Mouse (Mus musculus): ENCODE measurements at regions not wholly inside any gene's neighbourhood (a gene's known extent, or its start where the extent isn't known, plus 50 kb on each side); places are given as distances from the start of the nearest gene placed in this dataset.
A peak's percentile ranks its signal among the peaks of the same experiment; 100 is the strongest.

GRCm38 (mm10) chr3:68758609-68759008 is 68.2 kb downstream of the Il12a start:
- Histone ChIP-seq H3K27ac (no peak overlapping the region), H3K9ac (replicated peaks) (no peak overlapping the region), H3K4me2 (no peak overlapping the region), H3K9me3 (no peaks in the 10 kb centered on the region), H3K4me3 (replicated peaks) (no peak overlapping the region), H3K4me1 (replicated peaks) (peaks cover 13% of the 10 kb centered on the region), H3K27me3 (no peaks in the 10 kb centered on the region), H3K36me3 (no peaks in the 10 kb centered on the region)
- no peak for ATAC-seq (ENCODE audit: insufficient number of reproducible peaks, insufficient read depth, low FRiP score, low TSS enrichment, low read depth)

GRCm38 (mm10) chr3:68759375-68759774 is 68.9 kb downstream of the Il12a start:
- WGBS: 62% methylated on average over 8 of the region's 8 CpGs
- no peaks in the 10 kb centered on the region for H3K9me3 ChIP-seq
- no peak for ATAC-seq (ENCODE audit: insufficient number of reproducible peaks, insufficient read depth, low FRiP score, low TSS enrichment, low read depth)
- H3K36me3 ChIP-seq: no peaks in the 10 kb centered on the region
- peaks cover 13% of the 10 kb centered on the region for H3K4me1 ChIP-seq (replicated peaks)
- no peaks in the 10 kb centered on the region for H3K27me3 ChIP-seq
- H3K27ac ChIP-seq: no peak overlapping the region
- no peak overlapping the region for H3K4me2 ChIP-seq
- H3K9ac ChIP-seq (replicated peaks): no peak overlapping the region
- H3K4me3 ChIP-seq (replicated peaks): no peak overlapping the region

- no peak overlapping the region for H3K4me3 ChIP-seq (replicated peaks)
- no peak for ATAC-seq (ENCODE audit: insufficient number of reproducible peaks, insufficient read depth, low FRiP score, low TSS enrichment, low read depth)
Observed at GRCm38 (mm10) chr3:68760806-68761205, 70.4 kb downstream of the Il12a start.

GRCm38 (mm10) chr3:68761242-68761625 is 70.8 kb downstream of the Il12a start:
- H3K36me3 ChIP-seq: no peaks in the 10 kb centered on the region
- H3K4me1 ChIP-seq (replicated peaks): peaks cover 13% of the 10 kb centered on the region
- no peak overlapping the region for H3K9ac ChIP-seq (replicated peaks)
- 70% methylated on average over 7 of the region's 7 CpGs for WGBS
- H3K4me2 ChIP-seq: no peak overlapping the region
- H3K27ac ChIP-seq: no peak overlapping the region
- no peak overlapping the region for H3K4me3 ChIP-seq (replicated peaks)
- ATAC-seq (ENCODE audit: insufficient number of reproducible peaks, insufficient read depth, low FRiP score, low TSS enrichment, low read depth): no peak
- H3K9me3 ChIP-seq: no peaks in the 10 kb centered on the region
- no peaks in the 10 kb centered on the region for H3K27me3 ChIP-seq

More at GRCm38 (mm10) chr3:68760806-68761205, 70.4 kb downstream of the Il12a start:
- H3K9ac ChIP-seq (replicated peaks): no peak overlapping the region
- peaks cover 13% of the 10 kb centered on the region for H3K4me1 ChIP-seq (replicated peaks)
- no peak overlapping the region for H3K27ac ChIP-seq
- 78% methylated on average over 2 of the region's 2 CpGs for WGBS
- no peaks in the 10 kb centered on the region for H3K9me3 ChIP-seq
- H3K27me3 ChIP-seq: no peaks in the 10 kb centered on the region
- no peaks in the 10 kb centered on the region for H3K36me3 ChIP-seq
- no peak overlapping the region for H3K4me2 ChIP-seq

- Histone ChIP-seq H3K4me2 (peak overlapping the region; percentile 13; the same call in 1 of the 2 replicates), H3K27me3 (no peaks in the 10 kb centered on the region), H3K27ac (no peak overlapping the region), H3K9me3 (no peaks in the 10 kb centered on the region), H3K4me3 (replicated peaks) (no peak overlapping the region), H3K36me3 (no peaks in the 10 kb centered on the region), H3K4me1 (replicated peaks) (peaks cover 13% of the 10 kb centered on the region), H3K9ac (replicated peaks) (no peak overlapping the region)
- ATAC-seq (ENCODE audit: insufficient number of reproducible peaks, insufficient read depth, low FRiP score, low TSS enrichment, low read depth): peak; percentile 52; the same call in 1 of the 2 replicates
- 17% methylated on average over 11 of the region's 11 CpGs for WGBS
Observed at GRCm38 (mm10) chr3:68761626-68762331, 71.3 kb downstream of the Il12a start.

GRCm38 (mm10) chr3:68762988-68763387 is 72.5 kb downstream of the Il12a start:
- Histone ChIP-seq H3K27ac (no peak overlapping the region), H3K4me3 (replicated peaks) (no peak overlapping the region), H3K9me3 (no peaks in the 10 kb centered on the region), H3K9ac (replicated peaks) (no peak overlapping the region), H3K4me2 (no peak overlapping the region), H3K27me3 (no peaks in the 10 kb centered on the region), H3K36me3 (no peaks in the 10 kb centered on the region), H3K4me1 (replicated peaks) (peaks cover 13% of the 10 kb centered on the region)
- 95% methylated on average over 8 of the region's 8 CpGs for WGBS
- ATAC-seq (ENCODE audit: insufficient number of reproducible peaks, insufficient read depth, low FRiP score, low TSS enrichment, low read depth): no peak

- Histone ChIP-seq H3K4me2 (no peak overlapping the region), H3K27ac (no peak overlapping the region), H3K9me3 (no peaks in the 10 kb centered on the region), H3K27me3 (no peaks in the 10 kb centered on the region), H3K9ac (replicated peaks) (no peak overlapping the region), H3K36me3 (no peaks in the 10 kb centered on the region), H3K4me3 (replicated peaks) (no peak overlapping the region), H3K4me1 (replicated peaks) (peaks cover 13% of the 10 kb centered on the region)
- ATAC-seq (ENCODE audit: insufficient number of reproducible peaks, insufficient read depth, low FRiP score, low TSS enrichment, low read depth): no peak
- WGBS: 82% methylated on average over 4 of the region's 4 CpGs
Observed at GRCm38 (mm10) chr3:68764336-68764735, 73.9 kb downstream of the Il12a start.

GRCm38 (mm10) chr3:68764917-68765598 is 74.6 kb downstream of the Il12a start:
- Histone ChIP-seq H3K9ac (replicated peaks) (no peak overlapping the region), H3K9me3 (no peaks in the 10 kb centered on the region), H3K4me3 (replicated peaks) (no peak overlapping the region), H3K4me2 (no peak overlapping the region), H3K4me1 (replicated peaks) (peaks cover 13% of the 10 kb centered on the region), H3K27me3 (no peaks in the 10 kb centered on the region), H3K27ac (no peak overlapping the region), H3K36me3 (no peaks in the 10 kb centered on the region)
- WGBS: 80% methylated on average over 7 of the region's 7 CpGs
- ATAC-seq (ENCODE audit: insufficient number of reproducible peaks, insufficient read depth, low FRiP score, low TSS enrichment, low read depth): no peak

GRCm38 (mm10) chr3:68771579-68771978 is 81.1 kb downstream of the Il12a start:
- 89% methylated on average over 3 of the region's 3 CpGs for WGBS
- Histone ChIP-seq H3K36me3 (no peaks in the 10 kb centered on the region), H3K4me3 (replicated peaks) (no peak overlapping the region), H3K9ac (replicated peaks) (no peak overlapping the region), H3K4me1 (replicated peaks) (no peaks in the 10 kb centered on the region), H3K4me2 (no peak overlapping the region), H3K9me3 (no peaks in the 10 kb centered on the region), H3K27me3 (no peaks in the 10 kb centered on the region), H3K27ac (no peak overlapping the region)
- no peak for ATAC-seq (ENCODE audit: insufficient number of reproducible peaks, insufficient read depth, low FRiP score, low TSS enrichment, low read depth)

GRCm38 (mm10) chr3:68777801-68778200 is 87.4 kb downstream of the Il12a start:
- WGBS: 70% methylated on average over 2 of the region's 2 CpGs

GRCm38 (mm10) chr3:68778354-68779040 is 88.1 kb downstream of the Il12a start:
- Histone ChIP-seq H3K4me1 (replicated peaks) (peaks cover 8% of the 10 kb centered on the region), H3K4me3 (replicated peaks) (no peak overlapping the region), H3K27me3 (no peaks in the 10 kb centered on the region), H3K36me3 (no peaks in the 10 kb centered on the region), H3K27ac (no peak overlapping the region), H3K9me3 (no peaks in the 10 kb centered on the region), H3K4me2 (no peak overlapping the region), H3K9ac (replicated peaks) (no peak overlapping the region)
- WGBS: 86% methylated on average over 16 of the region's 16 CpGs
- ATAC-seq (ENCODE audit: insufficient number of reproducible peaks, insufficient read depth, low FRiP score, low TSS enrichment, low read depth): no peak

More at GRCm38 (mm10) chr3:68777801-68778200, 87.4 kb downstream of the Il12a start:
- Histone ChIP-seq H3K9ac (replicated peaks) (no peak overlapping the region), H3K27ac (no peak overlapping the region), H3K4me2 (no peak overlapping the region), H3K27me3 (no peaks in the 10 kb centered on the region), H3K36me3 (no peaks in the 10 kb centered on the region), H3K4me3 (replicated peaks) (no peak overlapping the region), H3K4me1 (replicated peaks) (peaks cover 6% of the 10 kb centered on the region), H3K9me3 (no peaks in the 10 kb centered on the region)
- ATAC-seq (ENCODE audit: insufficient number of reproducible peaks, insufficient read depth, low FRiP score, low TSS enrichment, low read depth): no peak

All from limb, embryonic 12.5 days (tissue).